Mouse (Mus musculus) urinary bladder, postnatal 36 days (tissue): Measurements from ENCODE around the gene Zbtb25.
A peak's percentile ranks its signal among the peaks of the same experiment; 100 is the strongest.

Experiments
- DNase-seq, 2 experiments: peaks; one replicate each; pipeline ENCODE4 v3.0.0; 2022; ENCODE audit warnings: low spot score in 2 of 2, mixed read lengths in 1 of 2

Zbtb25 gene

GRCm38 (mm10) chr12:76369206-76369977 is at the start of gene Zbtb25:
Zbtb25 (minus strand) TSS chr12:76369602.
- DNase-seq: peak; percentile 70 to 82

DNA sequence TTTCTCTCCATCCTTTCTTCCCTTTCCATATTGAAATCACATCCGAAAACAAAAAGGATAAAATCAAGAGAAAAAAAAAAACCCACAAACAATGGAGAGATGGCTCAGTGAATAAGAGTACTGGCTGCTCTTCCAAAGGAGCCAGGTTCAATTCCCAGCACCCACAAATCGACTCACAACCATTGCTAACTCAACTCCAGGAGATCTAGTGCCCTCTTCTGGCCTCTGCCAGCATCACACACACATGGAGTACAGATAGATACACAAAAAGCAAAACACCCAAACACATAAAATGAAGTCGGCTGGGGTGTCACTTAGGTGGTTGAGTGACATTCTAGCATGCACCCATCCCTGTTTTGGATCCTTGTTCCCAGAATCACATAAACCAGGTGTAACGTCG is 48.9 kb upstream of the Zbtb25 start:
- no peak for DNase-seq

DNA sequence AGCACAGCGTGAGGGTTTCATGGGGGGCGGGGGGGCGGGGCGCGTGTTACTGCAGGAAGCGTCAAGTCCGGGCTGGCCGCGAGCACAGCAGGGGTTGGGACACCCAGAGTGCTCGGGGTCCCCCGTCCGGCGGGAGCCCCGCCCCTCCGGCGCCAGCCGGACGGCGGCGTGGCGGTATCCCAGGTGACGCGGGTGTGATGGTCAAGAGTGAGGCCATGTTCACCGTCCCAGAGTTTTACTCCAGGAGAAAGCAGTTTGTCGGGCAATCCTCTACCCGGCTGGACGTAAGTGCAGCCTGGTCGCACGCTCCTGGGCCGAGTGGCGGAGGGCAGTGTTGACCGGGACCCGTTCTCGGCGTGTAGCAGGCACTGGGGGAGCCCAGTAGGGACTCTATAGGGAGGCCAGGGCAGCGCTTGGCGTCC is 48.0 kb upstream of the Zbtb25 start, which contains the start of gene Ppp1r36:
Gene Ppp1r36, plus strand, starts transcription at position 106 of the 422 bp plus-strand sequence.
- DNase-seq: peak; percentile 56 to 70

GRCm38 (mm10) chr12:76415383-76416010 is 46.1 kb upstream of the Zbtb25 start:
- no peak for DNase-seq

- DNase-seq: no peak
Measured at GRCm38 (mm10) chr12:76409166-76409565, 39.8 kb upstream of the Zbtb25 start.

- no peak for DNase-seq
Measured at GRCm38 (mm10) chr12:76407184-76407583, 37.8 kb upstream of the Zbtb25 start.

GRCm38 (mm10) chr12:76405971-76406370 is 36.6 kb upstream of the Zbtb25 start:
- DNase-seq: no peak

DNA sequence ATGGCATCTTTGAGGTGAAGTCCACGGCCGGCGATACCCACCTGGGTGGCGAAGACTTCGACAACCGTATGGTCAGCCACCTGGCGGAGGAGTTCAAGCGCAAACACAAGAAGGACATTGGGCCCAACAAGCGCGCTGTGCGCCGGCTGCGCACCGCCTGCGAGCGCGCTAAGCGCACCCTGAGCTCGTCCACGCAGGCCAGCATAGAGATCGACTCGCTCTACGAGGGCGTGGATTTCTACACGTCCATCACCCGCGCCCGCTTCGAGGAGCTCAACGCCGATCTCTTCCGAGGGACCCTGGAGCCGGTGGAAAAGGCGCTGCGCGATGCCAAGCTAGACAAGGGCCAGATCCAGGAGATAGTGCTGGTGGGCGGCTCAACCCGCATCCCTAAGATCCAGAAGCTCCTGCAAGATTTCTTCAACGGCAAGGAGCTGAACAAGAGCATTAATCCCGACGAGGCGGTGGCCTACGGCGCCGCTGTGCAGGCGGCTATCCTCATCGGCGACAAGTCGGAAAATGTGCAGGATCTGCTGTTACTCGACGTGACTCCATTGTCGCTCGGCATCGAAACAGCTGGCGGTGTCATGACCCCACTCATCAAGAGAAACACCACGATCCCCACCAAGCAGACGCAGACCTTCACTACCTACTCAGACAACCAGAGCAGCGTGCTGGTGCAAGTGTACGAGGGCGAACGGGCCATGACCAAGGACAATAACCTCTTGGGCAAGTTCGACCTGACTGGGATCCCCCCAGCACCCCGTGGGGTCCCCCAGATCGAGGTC is 36.0 kb upstream of the Zbtb25 start:
- DNase-seq: peak; percentile 4 to 15

DNA sequence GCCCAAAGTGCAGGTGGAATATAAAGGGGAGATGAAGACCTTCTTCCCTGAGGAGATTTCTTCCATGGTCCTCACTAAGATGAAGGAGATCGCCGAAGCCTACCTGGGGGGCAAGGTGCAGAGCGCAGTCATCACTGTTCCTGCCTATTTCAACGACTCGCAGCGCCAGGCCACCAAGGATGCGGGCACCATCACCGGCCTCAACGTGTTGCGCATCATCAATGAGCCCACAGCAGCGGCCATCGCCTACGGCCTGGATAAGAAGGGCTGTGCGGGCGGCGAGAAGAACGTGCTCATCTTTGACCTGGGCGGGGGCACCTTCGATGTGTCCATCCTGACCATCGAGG is 35.4 kb upstream of the Zbtb25 start:
- DNase-seq: peak; percentile 22 to 31

- peak; percentile 100 for DNase-seq
Measured at GRCm38 (mm10) chr12:76403886-76404537, 34.6 kb upstream of the Zbtb25 start, which contains the start of gene Hspa2. Hspa2 (plus strand) TSS chr12:76404176.

DNA sequence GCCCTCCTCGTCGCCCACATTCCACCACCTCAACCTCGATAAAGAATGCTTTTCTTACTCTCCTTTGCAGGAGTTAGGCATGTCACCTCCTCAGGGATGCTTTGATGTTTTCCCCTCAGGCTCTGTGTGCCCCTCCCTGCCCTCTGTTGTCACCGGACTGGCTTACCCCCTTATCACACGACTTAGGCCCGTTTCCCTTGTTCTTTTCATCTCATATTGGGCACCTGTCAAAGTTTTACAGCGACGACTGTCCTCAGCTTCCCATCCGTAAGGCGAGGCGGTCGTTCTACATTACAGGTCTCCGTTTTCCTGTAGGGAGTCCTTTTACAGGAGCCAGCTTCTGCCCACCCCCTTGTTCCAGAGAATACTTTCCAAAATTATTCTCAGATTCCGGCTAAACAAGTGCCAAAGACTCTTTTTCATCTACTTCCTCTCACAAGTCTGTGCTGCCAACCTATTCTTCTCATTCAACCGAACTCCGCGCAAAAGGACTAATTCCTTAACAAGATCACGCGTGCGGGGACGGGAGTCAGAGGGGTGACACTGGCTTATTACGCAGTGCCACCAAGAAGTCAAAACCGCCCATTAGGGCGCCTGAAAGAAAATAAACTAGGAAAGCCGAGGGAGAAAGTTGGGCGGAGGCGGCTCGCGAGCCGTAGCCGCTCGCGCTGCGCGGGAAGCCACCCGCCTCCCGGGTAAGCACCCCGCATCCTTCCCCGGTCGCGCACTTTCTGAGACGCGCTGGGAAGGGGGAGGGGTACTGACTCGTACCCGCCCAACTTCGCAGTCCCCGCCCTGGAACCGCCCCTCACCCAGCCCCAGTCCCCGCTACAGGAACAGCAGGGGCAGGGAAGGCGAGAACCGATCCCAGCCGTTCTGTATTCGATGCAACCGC is 33.8 kb upstream of the Zbtb25 start:
- DNase-seq: no peak

DNA sequence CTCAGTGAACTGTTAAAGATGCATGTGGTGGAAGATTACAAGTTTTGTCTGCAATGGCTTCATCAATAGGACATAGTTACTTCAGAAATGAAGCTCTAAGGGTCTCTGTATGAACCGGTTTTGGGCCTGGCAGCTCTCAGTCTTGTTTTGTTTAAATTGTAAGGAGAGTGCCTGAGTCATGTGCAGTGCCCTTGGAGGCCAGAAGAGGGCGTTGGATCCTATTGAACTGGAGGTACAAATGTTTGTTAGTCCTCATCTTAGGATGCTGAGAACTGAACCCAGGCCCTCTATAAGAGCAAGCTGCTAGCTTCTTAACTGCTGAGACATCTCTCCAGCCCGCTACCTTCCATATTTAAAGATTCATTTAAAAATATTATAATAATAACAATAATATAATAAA is 32.3 kb upstream of the Zbtb25 start:
- no peak for DNase-seq

GRCm38 (mm10) chr12:76397281-76397680 is 27.9 kb upstream of the Zbtb25 start:
- DNase-seq: no peak

DNA sequence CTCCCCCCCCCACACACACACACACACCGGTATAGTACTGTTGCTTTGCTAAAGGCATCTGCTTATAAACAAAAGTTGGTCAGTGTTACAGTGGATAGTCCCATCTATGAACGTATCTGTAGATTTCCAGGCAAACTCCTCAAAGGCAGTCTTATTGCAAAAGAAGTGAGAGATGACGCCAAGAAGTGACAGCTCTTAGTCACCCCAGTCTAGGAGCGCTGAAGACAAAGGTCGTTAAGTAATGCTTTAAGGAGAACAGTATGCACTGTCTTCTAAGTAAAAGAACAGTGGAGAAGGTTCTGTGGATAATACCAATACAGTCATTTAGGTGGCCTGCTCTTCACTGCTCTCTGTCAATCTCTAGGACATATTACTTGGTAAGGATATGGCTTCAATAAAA is 23.6 kb upstream of the Zbtb25 start:
- no peak for DNase-seq

DNA sequence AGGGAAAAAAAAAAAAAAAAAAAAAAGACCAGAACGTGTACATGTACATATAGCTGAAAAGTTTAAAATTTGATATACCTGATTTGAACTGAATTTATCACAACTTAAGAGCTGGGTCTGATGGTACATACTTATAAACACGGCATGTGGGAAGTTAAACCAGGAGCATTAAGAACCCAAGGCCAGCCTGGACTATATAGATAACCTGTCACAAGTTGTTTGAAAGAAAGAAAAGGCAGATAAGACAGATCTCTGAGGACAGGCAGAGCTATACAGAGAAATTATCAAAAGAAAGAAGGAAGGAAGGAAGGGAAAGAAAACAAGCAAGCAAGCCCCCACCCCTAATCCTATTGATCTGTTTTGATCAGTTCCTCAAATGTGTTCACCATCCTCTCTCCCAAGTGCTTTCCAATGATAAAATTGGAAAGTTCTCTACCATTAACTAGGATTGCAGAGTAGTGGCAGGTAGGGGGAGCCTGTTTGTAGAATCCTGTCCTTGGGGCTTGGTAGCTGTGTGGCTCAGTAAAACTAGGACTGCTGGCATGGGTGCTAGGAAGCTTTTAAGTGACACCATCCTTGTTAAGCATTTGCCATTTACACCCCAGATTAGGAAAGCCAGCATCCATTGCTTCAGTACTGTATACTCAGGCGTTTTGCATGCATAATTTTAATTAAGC is 22.3 kb upstream of the Zbtb25 start:
- no peak for DNase-seq

- DNase-seq: no peak
Measured at GRCm38 (mm10) chr12:76388794-76389193, 19.4 kb upstream of the Zbtb25 start.

- no peak for DNase-seq
Measured at GRCm38 (mm10) chr12:76385342-76385741, 15.9 kb upstream of the Zbtb25 start.

- no peak for DNase-seq
Measured at GRCm38 (mm10) chr12:76380151-76380550, 10.7 kb upstream of the Zbtb25 start.

DNA sequence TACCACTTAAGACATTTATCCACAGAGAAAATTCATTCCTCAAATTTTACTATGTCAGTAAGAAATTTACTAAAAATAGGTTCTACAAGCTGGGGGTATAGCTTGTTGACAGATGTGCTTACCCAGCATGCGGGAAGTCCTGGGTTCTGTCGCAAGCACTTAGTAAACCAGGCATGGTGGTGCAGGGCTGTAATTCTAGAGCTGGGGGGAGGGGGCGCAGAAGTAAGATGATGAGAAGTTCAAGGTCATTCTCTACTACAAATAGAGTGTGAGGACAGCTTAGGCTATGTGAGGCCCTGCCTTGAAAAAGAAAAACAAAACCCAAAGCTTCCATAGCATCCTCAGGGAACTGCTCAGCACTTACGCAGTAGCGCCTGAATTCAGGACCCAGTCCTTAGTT is 9.2 kb upstream of the Zbtb25 start:
- DNase-seq: no peak

GRCm38 (mm10) chr12:76377726-76378125 is 8.3 kb upstream of the Zbtb25 start:
- no peak for DNase-seq
